Mouse (Mus musculus) 416B (cell line): ENCODE data around the gene Glipr1l2.
A peak's percentile ranks its signal among the peaks of the same experiment; 100 is the strongest.
"Not testable (repeated sequence)": the region's sequence is repeated elsewhere in the genome, so short reads cannot be mapped to it uniquely, and the experiment has no call there.

ENCODE experiments used
- DNase-seq: peaks from one replicate; pipeline ENCODE4 v3.0.0; 2011; ENCODE audit warnings: low read depth

Gene Glipr1l2

DNA sequence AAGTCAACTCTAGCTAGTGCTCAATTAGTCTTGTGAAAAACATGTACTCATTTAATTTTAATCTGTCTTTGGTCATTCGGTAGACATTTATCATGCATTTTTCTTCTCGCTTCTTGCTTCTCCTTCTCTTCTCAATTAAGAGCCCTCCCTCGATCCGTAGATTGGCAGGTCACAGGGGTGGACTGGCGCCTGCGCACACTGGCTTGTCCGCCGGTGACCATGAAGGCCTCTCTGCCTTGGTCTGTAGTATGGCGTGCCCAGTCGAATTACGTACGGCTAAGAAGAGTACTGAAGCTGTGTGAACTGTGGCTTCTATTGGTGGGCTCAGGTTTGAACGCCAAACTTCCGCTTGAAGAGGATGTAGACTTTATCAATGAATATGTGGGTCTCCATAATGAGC is at the start of gene Glipr1l2:
Gene Glipr1l2, plus strand, starts transcription at position 198 of the 400 bp plus-strand sequence.
- DNase-seq, result no peak

DNA sequence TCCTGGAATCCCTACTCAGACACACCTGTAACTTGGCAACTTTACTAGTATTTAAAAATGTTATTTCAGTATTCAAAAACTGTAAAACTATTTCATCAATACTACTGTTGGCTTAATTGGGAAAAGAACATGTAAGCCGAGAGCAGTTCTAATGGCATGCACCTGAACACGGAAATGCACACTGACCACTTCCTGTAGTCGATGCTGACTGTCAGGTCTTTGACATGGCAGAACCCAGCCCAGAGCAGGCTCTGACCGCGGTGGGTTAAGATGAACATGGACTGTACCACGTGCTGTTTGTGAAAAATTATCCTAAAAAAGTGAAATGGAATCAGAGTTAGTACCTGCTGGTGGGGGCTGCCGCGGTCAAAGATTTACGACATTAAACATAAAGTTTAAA is 39.6 kb upstream of the Glipr1l2 start:
- DNase-seq, result not testable (repeated sequence)

DNA sequence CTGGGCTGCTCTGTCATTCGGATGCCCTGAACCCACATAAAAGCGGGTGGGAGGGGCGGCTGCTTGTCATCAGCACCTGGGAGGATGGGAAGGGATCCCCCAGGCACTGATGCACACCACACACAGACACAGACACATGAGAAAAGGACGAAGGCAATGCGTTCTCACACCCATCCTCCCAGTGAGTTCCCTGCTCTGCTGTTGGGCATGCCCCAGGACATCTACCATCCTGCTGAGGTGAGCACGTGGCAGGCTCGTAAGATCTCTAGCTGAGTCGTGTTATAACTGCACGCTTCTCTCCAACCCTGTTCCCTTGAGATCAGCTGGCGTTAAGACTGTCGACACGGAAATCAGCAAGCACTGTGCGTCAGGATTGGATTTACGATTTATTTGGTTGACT is 38.9 kb upstream of the Glipr1l2 start:
- DNase-seq, result not testable (repeated sequence)

DNA sequence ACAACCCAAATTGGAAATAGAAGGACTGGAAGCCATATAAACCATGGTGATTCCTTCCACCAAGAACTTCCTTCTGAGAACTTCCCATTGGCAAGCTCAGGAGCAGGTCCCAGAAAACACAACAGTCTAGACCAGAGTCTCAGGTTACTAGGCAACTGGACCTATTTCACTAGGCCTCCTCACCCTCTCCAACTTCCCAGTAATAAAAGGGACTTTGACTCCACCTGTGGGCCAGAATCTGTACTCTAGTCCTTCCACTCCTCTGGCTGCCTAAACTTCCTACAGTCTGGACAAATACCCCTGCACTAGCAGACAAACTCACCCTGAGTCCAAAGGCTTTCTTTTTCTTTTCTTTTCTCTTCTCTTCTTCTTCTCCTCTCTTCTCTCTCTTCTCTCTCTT is 31.9 kb upstream of the Glipr1l2 start:
- peak; percentile 73 for DNase-seq

DNA sequence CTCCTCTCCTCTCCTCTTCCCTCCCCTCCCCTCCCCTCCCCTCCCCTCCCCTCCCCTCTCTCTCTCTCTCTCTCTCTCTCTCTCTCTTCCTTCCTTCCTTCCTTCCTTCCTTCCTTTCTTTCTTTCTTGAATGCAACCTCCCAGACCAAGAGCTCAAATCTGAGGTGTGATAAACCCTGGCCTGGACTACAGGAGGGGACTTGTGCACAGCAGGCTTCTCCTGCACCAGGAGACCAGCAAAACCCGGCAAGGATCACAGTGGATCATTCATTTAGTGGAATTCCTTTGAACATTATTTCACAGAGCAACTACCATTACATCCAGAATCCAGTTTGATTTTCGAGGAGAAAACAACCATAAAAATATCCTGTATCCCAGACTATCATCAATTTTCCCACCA is 31.2 kb upstream of the Glipr1l2 start:
- DNase-seq, result peak; percentile 59

DNA sequence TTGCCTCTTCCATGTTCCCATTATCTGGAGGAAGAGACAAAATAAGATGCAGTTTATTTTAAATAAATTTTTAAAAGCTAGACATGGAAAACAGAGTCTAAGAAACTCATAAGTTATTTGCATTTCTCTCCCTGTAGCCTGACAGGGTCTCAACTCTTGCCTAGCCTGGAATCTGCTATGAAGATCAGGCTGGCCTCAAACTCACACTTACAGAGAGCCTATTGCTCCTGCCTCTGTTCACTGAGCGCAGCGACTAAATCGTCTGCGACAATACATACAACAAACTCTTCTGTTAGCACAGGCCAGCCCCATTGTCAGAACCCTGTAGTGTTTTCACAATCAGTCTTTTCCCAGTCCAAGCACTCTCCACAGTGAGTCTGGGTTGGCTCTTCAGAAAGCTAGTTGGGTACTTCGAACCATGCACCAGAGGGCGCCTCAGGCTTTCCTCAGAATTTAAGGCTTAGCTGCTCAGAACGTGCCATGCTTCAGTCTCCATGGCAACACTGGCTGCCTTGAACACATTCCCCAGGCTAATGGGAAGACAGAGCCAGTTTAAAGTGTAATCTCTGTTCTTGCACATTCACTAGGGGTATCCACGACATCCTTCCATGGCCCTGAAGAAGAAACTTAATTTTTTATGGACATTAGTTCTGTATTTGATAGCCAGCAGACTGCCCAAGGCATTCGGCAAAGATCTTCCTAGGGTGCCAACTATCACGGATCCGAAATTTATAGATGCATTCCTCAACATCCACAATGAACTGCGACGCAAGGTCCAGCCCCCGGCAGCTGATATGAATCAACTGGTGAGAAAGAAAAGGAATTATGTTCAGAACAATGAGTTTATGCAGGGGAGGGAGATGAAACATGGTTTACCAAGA is 23.2 kb upstream of the Glipr1l2 start, which contains the start of gene Glipr1l1:
Gene Glipr1l1, plus strand, starts transcription at position 488 of the 881 bp plus-strand sequence.
- peak; percentile 76 for DNase-seq

DNA sequence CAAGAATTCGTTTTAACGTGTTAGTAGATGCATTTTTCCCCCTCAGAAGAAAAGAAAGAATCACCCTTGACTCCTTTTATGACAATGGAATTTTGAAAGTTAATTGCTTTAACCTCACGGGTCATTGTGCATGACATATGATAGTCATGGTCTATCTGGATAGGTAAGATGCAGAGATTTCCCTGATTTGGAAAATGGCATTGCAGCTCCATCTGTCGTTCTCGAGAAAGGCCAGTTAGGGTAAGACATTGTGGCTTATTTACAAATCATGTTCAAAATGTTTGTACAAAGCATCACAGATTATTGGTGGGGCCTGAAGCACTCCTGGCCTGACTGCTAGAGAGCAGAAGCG is 22.6 kb upstream of the Glipr1l2 start:
- DNase-seq, result not testable (repeated sequence)

DNA sequence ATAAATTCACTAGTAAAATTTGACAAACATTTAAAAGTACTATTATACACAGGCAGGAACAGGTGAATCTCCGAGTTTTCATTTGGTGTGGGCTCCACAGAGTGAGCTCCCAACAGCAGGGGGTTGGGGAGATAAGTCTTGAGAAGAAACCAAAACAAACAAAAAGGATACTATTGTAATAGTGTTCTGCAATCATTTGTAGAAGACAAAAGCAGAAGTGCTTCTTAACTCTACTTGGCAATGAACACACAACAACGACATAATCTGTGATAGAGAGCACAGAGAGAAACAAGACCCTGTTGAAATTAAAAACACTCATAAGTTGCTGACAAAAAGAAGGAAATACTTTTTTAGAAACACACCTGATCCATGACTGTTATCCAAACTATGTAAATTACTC is 3.1 kb upstream of the Glipr1l2 start:
- no peak for DNase-seq

DNA sequence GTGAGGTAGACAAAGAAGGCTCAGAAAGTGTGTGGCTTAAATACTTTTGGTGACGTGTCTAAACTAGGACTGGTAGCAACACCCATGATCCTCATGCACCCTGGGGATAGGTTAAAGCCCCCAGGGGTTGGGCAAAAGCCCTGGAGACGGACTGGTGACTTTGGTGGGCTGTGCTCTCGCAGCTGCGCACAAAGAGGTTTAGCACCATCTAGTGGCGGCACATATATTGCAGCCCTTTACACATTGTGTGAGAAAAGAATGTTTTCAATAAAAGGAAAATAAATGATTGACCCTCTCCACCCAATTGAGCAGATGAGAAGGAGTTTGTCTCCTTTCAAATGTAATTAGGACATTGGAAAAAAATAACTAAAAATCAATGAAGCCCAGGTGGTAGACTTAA is 22.6 kb downstream of the Glipr1l2 start:
- DNase-seq, result peak; percentile 50

DNA sequence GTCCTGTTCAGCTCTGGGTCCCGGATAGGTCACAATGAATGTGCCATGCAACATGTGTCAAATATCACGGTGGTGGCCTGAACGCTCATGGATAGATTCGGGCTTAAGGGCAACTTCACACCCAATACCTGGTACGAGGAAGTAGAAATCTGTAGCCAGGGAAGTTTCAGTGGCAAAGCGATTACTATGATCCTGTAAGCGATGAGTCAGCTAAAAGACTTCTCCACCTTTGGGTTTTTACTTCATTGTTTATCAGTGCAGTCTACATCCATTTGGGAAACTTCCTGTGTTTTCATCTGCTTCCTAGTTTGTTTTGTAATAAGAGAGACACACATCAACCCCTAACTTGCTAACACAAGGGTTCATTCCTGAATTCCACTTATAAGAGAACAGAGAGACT is 27.2 kb downstream of the Glipr1l2 start:
- no peak for DNase-seq

DNA sequence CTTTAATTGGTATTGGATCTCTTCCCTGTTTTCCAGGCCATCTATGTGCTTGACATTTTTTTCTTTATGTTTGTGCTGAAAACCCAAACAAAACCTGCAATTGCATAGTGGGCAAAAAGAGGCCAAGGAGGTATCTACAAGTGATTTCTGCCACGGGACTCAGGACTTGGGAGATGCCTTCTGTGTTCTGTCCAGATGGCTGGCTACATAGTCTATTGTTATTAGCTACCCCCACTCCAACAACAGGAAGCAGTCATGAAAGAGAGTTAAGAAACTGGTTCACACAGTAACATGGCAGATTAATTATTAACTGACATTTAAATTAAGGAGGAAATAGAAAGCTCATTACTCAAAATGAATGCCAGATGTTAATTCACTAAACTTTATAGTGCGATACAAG is 41.9 kb downstream of the Glipr1l2 start:
- not testable (repeated sequence) for DNase-seq

DNA sequence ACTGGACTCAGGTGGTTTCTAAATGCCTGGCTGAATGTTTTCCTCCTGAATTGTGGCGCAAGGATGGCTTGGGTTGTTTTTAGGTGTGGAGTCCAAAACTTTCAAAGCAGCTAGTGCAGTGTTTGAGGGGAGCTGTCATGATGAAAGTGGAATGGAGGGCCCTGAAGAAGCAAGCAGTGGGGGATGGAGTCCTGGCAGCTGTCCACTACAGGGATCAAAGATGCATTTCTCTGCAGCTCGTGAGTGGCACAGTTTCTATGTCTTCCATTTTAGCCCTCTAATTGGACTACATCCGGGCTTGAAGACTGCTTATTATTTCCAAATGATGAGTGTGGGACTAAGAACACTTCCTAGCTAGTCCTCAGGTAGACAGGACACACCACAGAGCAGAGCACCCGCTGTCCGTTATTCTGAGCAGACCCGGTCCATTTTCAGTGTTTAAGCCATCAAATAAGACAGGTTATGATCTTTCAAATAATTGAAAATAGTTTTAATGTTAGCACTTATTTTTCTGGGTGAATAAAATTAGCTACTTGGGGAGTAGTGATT is 44.6 kb downstream of the Glipr1l2 start:
- not testable (repeated sequence) for DNase-seq

DNA sequence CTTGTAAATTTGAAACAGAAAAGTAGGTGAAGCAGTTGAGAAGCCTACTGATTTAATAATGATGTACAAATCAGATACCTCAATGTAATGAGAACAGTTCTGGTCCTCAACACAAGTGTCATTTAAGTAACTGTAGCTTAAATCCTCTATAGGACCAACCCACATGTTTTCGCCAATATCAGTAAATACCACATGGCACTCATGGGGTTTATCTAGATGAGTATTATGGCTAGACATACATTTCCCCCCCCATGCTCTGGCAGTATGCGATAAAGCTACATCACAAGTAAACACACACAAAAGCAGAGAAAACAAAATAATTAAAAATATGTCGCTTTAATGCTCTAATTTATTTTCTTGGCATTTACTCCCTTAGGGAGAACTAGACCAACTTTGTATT is 49.0 kb downstream of the Glipr1l2 start:
- no peak for DNase-seq

DNA sequence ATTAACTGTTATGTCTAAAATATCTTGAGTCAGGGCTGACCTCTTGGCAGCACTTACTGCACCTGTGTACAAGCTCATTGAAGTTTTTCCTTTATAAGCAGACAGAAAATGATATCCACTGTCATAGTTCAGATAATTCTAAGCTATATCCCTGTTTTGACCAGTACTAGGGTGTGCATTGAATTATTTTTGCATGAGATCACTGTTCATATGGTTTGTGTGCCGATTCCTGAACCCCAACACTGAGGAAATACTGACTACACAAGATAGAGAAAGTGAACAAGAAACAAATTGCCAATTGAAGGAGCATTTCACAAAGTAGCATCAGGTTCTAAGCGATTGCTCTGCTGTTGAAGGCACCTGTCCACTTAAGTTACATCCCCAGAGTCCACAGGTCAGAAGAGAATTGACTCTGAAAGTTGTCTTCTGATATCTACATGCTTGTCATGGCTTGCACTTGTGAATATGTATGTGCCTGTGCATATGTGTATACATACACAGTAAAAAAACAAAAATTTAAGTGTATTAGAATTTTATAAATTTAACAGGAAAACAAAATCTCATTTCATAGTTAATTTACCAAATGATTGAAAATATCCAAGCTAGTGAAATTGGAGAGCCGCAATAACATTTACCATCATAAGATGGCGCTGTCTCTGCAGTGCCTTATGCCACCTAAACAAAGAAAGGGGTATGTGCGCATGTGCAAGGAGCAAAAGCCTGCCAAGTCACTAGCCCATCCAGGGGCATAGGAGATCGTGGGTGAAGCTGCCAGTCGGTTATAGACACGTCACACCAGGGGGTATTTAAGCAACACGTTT is 55.1 kb downstream of the Glipr1l2 start:
- DNase-seq, result peak; percentile 68

DNA sequence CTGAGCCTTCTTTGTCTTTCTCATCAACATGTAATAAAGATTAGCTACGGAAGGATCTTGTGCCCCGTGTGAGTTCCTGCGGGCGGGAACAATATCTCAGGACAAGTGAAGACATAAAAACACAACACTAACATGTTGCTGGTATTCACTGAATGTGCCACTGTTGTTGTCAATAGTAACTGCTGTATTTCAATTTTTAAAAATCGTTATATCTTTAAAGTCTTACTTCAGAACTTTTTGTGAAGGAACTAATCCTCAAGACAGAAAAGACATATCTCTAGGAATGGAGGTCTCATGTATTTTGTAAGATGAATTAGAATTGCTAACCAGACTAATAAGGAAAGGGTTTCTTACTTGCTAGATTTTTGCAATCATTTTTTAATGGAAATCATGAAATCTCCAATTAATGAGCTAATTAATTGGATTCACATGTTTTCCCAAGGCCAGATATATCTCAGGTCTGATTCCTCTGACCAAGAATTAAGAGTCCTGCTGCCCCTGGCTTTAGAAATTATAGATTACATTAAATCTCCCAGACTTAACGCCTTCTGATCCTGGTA is 55.8 kb downstream of the Glipr1l2 start:
- peak; percentile 10 for DNase-seq

DNA sequence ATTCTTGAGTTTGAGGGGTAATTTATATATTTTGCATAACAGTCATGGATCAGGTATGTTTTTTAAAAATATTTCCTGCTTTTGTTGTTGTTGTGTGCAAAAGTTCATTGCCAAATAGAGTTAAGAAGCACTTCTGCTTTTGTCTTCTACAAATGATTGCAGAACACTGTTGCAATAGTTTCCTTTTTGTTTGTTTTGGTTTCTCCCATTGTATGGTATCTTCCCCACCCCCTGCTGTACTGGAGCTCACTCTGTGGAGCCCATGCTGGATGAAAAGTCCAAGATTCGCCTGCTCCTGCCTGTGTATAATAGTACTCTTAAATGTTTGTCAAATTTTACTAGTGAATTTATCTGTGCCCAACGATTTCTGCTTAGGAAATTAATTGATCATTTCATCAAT is 56.7 kb downstream of the Glipr1l2 start:
- DNase-seq, result peak; percentile 64
